Mouse (Mus musculus): ENCODE data around the gene Cldn22.
"Not testable (repeated sequence)": the region's sequence is repeated elsewhere in the genome, so short reads cannot be mapped to it uniquely, and the experiment has no call there.

The Cldn22 gene

DNA sequence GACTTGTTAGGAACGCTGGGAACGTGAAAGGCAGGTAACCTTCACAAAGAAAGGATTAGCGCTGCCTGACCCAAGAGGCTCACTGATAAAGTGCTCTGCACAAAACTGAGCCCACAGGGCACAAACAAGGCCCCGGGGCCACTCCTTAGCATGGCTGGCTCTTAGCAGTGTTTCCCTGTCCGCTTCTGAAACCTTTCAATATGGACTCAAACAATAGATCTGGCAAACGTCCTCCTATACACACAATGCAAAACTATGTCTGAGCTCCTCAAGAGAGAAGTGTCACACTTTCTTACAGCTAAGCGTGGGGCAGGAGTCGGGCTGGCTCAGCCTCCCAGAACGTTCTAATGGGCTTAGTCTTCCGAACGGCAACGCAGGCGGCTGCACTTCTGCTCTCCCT is at the start of gene Cldn22:
Gene Cldn22, plus strand, starts transcription at position 301 of the 400 bp plus-strand sequence.
- DNase-seq, result no peak

DNA sequence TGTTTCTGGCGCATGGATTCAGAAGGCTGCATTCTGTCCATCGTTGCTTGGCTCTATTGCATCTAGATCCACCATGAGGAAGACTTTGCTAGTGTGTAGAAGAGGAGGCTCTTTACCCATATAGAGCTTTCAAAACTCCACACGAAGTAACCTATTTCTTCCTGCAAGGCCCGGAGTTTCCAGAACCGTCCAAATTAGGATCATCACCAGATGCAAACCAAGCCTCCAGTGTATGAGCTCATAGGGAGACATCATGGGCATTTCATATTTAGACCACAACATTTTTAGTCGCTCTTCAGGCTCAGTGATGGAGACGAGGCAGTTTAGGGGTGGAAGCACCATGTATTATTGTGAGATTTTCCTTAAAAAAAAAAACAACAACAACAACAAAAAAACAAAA is 46.9 kb upstream of the Cldn22 start:
- no peak for DNase-seq

DNA sequence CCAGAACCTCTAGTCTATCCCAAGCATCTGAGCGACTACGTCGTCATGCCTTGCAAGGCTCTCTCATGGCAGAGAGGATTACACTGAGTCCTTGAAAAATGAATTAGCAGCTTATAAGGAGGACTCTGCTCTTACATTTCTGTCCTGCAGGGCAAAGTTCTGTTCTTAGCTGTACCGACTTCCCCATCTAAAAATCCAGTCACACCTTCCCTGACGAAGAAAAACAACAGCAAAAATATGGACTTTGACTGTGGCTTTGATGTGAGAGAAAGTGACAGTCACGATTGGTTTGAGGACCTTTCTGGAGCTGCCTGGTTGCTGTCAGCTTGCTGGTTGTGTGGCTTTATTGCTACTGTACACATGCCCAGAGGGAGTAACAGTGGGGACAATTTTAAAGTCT is 44.7 kb upstream of the Cldn22 start:
- DNase-seq, result no peak

DNA sequence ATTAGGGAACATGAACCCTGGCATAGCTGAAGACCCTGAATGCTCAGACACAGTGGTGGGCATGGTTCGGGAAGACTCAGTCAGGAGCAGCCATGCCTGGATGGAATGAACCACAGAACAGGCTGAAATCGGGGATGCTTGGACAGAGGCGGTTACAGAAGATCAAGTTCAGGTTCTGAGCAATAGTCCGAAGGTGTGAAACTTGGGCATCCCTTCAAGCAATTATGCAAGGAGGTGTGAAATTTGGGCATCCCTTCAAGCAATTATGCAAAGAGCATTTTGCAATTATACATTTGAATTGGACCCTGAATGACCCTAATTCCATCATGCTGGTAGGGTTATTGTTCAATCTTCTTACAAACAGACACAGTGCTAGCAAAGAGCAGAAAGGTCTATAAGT is 42.4 kb upstream of the Cldn22 start:
- no peak for DNase-seq

DNA sequence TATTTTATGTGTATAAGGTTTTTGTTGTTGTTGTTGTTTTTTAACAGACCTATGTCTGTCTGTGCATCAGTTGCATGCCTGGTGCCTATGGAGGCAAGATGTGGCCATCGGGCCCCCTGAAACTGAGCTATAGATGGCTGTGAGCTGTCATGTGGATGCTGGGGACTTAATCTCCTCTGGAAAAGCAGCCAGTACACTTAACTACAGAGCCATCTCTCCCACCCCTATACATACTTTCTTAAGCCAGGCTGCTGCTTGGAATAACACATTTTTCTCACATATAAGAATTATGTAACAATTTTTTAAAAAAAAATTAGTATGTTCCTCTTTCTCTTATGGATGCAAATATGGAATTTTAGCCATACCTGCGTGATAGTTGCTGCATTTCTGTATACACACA is 40.7 kb upstream of the Cldn22 start:
- no peak for DNase-seq

DNA sequence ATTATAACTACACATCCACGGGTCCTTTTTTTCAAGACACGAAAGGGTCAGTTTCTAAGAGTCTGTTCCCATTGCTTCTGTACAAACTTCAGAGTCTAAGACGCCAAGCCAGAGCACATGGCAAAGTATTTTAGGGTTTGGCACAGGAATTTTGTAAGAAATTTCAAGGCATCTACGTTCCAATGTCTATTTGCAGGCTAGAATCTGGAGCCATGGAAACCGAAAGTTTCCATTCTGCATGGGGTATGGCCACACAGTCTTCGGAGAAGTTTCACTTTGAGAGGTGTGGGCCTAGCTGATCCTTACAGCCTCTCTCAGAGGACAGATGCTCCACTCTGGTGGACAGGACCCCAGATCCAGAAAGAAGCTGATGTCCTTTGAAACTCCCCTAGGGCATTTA is 40.3 kb upstream of the Cldn22 start:
- no peak for DNase-seq

DNA sequence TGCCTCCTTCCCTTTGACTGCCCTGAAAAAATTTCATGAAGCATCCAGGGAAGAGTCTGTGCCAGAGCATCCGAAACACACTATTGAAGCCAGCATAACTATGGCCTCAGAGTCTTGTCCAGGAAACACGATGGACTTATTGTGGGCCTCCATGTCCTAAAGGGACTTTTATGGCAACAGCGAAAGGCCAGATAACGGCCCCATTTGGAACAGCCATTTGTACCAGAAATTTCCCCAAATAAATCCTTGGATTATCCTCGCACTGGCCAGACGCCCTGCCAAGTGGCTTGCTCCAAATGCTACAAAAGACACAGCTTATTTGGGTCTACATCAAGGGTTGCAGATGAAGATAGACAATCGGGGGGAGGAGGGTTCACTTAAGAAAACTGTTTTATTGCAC is 39.8 kb upstream of the Cldn22 start:
- DNase-seq, result no peak

DNA sequence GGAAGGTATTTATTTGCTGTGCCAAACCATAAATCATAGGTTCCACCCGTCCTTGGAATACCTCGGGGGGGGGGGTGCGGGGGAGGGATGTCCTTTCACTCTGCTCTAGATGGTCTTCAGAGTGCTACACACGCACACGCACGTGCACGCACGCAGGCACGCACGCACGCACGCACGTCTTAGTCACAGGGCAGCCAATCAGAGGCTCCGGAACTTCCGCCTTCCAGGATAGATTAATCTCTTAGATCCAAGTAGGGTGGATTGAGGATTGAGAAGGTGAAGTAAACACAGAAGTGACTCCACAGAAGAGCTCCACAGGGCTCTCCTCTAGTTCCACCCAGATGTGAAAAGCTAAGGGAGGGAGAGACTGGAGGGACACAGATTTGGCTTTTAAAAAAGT is 38.0 kb upstream of the Cldn22 start:
- DNase-seq, result no peak

DNA sequence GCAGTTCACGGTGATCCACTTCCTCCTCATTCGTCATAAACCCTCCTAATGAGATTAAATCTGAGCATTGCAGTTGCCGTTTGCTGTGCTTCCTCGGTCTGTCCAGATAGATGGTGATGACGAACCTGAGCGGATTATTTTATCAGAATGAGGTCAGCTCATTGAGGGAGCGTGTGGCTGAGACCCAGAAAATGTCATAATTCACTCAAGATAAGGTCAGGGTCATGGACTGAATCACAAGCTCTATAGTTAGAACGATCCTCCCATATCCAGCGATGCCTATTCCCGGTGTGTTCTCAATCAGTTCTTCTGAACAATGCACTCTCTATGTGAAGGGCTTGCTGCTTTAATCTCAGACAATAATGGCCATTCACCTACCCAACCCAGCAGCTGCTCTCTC is 36.6 kb upstream of the Cldn22 start:
- no peak for DNase-seq

DNA sequence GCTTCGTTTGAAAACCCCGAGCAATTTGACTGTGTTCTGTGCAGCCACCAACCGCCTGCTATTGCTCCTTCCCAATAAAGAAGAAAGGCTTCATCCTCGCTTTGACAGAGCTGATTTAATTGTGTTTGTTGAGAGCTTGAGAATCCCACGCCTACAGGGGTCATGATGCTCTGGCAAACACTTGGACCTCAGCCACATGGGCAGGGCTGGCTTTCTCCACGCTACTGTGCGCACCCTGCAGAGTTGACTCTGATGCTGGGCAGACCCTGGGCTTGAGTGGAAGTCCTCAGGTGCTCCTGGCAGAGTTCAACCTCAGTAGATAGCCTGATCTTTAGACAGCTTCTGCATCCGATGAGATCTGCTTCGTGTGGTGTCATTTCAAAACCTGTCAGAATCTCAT is 32.3 kb upstream of the Cldn22 start:
- no peak for DNase-seq

DNA sequence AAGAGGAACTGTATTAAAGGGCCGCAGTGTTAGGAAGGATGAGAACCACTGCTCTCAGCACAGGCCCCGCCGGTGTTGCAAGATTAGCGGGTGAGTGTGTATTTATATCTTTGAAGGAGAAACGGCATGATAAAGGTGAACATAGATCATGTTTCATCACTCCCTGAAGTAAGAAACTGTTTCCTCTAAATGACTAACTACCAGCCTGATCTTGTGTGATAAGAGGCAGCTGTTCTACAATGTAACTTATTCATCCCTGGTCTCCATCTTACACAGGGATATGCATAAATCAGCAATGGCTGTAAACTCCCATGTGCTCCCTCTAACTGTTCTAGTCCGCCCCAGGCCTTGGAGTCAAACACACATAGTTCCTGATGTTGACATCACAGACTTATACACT is 24.8 kb upstream of the Cldn22 start:
- no peak for DNase-seq

DNA sequence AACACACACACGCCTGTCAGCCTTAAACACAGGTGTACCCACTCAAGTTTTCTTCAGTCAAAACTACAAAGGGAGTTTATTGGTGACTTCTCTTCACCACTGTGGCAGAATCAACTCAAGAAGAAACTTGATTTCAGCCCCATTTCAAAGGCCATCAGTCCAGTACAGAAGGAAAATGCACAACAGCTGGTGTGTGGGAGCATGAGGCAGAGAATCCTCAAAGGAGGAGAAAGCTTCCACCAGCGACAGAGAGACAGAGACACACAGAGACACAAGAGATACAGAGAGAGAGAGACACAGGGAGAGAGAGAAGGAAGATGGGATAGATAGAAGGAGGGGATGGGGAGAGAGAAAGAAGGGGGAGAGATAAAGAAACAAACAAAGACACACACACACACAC is 21.9 kb upstream of the Cldn22 start:
- no peak for DNase-seq

DNA sequence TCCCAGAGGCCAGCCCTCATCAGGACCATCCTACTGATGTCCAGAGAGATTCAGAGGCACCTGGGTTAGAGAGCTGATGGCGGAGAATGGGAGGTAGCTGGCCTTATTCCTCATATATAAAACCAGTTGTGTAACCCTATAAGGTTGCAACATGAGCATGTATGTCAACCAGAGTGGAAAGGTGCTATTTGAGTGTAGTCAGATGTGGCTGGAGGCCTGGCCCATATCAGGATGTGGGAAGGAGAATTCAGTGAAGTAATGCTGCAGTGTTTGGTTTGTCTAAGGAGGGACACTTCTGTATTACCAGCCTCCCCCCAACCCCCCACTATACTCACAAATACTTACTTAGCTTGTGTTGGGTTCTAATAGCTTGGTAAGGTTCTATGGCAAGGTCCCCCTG is 20.0 kb upstream of the Cldn22 start:
- no peak for DNase-seq

DNA sequence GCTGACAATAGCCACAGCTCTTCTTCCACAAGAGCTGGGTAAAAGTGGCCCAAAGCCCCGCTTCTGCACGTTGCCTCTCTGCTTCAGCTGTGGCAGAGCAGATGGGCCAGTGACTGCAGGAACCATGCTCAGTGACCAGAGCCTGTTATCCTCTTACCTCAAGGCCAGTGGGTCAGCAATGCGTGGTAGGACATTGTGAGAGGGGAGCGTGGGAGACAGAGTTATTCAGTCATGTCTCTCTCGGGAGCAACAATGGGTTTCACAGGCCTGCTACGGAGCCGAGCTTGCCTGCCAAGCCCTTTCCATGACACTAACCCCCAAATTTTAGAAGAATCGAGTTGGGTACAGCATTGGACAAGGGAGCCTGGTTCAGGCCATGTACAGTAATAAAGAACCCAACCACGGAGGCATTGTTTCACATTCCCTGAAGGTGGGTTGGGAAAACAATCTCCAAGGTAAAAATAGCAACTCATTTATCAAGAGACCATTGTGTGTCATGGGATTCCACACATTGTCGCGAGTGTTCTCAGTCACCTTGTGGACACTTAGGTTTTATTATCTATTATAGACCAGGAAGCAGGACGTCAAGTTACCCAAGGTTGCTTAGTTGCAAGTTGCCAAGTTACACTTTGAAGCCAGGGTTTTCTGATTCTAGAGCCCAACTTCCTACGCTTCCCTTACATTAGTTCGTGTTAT is 14.2 kb upstream of the Cldn22 start:
- no peak for DNase-seq

DNA sequence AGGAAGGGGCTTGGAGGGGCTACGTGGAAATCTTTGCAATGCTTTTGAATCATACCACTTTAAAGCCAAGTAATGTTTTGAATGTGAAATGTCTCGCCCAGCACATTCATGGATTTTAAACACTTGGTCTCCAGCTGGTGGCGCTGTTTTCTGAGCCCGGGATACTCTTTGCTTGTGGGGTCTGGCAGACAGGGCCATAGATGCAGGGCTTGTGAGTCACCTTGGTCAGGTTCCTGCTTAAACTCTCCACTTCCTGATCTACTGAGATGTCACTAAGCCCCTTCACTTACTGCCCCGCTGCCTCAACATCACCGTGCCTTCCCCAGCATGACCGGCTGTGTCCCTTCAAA is 13.6 kb upstream of the Cldn22 start:
- DNase-seq, result no peak

DNA sequence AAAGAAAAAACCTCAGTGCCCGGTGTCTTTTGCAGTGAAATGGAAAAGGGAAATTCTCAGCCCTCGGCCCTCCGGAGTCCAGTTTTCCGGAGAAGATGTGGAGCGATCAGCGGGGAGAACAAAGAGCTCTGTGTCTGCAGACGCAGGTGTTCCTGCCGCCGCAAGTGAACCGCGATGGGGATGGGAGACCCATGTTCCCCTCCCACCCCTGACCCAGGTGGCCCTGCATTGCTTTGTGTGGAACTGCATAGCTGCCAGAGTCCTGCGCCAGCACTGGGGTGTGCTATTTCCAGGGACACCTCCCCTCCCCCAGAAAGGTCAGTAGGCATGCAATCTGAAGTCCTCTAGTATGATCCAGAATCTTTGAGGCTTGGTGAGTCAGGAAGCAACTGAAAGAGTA is 13.1 kb upstream of the Cldn22 start:
- DNase-seq, result no peak

DNA sequence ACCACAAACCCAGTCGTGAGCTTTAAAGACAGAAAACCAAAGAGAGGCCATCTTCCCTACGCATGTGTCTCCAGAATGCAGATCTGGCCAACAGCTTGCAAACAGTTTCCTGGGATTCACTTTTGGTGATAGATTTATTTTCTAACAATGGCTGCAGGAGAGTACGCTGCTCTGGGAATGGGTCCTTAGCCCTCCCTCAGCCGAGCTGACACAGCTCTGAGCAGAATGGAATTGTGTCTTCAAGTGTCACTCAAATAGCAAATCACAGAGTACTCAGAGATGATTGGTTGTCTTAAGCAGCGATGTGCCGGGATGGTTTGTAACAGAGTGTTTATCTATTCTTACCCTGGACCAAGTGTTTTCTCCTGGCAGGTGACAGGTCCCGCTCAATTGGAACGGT is 5.2 kb upstream of the Cldn22 start:
- no peak for DNase-seq

DNA sequence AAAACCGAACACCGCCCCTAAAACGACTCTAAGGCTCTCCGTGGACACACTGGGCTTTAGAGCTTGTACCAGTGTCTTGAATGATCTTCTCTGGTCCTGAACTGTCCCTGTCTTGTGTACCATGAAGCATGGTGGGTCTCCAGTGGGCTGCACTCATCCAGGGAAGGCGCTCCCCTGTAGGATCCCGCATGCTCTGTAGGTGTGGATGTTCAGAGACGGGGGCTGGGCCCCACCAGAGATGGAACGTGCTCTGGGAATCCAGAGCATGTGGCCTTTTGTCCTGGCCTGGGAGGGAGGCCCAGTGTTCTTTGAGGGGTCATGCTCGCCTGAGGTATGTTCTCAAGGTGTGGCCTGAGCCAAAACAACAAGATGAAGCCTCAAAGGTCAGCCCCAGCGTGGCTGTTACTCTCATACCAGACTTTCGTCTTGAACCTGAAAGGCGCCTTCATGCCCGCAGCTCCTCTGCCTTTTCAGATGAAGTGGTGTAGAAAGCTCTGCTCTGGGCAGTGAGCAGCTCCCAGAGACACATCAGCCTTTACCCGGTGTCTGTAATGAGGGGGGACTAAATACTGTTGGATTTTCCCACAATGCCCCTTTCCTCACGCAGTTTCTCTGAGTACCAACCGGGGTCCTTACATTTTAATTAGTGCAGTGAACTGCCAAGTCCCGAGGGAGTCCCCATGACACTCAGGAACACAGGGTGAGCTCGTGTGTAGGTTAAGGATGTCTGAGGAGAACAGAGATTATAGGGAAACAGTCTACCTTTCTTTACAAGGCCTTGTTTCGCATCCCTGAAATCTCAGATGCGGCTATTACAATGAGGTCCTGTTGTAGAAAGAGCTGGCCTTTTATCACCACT is 3.1 kb upstream of the Cldn22 start:
- no peak for DNase-seq

DNA sequence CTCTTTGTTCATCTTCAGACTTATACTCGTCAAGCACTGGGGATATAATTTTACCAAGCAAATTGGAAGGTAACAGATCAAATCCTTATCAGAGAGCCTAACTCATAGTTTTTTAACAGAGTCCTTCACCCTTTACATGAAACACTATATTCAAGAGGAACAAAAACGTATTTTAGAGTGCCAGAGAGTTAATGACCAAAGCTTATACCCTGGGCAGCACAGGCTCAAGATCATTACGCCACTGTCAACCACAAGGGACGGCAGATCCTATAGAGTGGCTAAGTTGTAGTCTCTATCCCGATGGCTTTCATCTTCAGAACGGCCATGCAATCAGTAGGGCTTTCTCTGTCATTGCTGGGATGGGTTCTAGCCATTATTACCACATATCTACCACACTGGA is 2.4 kb upstream of the Cldn22 start, which contains the start of gene Cldn24:
Gene Cldn24, plus strand, starts transcription at position 301 of the 400 bp plus-strand sequence.
- DNase-seq, result no peak

DNA sequence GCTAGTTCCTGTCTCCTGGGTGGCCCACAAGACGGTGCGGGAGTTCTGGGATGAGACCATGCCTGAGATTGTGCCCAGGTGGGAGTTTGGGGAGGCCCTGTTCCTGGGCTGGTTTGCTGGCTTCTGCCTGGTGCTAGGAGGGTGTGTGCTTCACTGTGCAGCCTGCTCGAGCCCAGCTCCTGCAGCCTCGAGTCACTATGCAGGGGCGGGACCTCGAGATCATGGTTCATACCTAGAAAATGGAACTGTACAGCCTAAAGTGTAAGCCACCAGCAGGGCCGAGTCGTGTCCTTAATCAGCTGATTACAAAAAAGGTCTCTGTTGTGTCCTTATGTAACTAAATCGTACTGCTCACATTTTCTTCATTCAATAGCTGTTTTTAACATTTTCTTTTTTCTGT is 1.7 kb upstream of the Cldn22 start:
- DNase-seq, result not testable (repeated sequence)

DNA sequence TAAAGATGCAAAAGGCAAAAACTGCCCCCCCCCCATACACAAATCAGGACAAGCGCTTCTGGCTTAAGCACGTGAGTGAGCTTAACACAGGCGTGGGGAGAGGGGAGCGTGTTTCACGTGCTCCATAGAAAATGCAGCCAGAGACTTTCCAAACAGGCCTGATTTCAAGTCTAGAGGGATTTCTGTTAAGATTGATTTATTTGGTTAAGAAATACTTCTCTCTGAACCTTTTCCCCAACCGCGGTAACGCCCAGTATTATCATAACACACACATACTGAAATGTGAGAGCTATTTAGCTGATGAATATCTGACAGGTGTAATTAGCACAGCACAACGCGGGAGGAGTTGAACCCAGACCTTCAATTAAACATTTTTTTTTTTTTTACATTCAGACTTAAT is 505 bp upstream of the Cldn22 start:
- no peak for DNase-seq

DNA sequence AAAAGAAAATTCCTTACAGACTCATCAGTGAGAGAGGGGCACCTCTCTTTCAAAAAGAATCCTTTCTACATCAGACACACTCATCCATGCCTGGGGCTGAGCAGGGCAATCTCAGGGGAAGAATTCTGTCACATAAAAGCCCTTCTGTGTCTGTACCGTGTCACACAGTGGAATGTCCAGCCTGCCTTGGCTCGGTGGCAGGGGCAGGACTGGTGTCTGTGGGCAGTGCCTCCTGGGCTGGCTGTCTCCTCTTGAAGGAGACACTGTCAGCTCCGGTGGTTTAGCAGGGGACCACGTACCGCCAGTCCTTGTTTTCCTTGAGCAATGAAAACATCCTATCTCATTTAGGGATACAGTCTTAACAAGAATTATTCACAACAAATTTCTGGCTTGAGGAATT is 1.3 kb downstream of the Cldn22 start:
- DNase-seq, result no peak

DNA sequence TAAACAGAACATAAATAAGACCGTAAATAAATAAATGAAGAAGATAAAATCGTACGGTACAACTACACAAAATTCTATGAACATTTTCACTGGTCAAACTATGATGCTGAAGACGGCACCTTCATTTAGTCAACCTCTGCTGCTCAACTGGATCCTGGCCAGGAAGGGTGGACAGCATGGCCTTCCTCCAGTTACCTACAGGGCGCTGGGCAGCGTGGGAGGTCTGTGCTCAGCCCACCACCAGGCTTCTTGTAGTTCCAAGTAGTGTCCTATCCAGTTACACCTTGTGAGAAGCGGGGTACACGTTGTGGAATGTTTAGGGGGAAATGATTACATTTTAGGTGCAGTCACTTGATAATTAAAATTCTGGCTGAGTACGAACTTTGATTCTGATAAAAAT is 2.6 kb downstream of the Cldn22 start:
- no peak for DNase-seq

DNA sequence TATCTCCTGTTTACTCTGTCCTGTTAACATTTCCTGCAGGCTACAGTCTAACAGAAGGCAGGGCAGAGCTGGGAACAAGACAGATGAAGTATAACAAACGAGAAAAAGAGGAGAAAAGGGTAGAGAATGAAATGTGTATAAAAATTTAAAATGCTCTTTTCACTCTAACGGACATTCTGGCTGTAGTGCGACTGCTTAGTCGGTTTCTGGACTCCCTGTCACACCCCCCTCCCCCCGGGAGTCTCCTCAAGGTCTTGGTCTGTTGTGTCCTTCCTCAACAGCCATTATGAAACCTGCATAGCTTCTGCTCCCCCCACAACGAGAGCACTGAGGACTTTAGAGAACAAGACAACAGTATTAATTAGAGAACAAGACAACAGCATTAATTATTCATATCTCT is 8.3 kb downstream of the Cldn22 start:
- DNase-seq, result no peak

DNA sequence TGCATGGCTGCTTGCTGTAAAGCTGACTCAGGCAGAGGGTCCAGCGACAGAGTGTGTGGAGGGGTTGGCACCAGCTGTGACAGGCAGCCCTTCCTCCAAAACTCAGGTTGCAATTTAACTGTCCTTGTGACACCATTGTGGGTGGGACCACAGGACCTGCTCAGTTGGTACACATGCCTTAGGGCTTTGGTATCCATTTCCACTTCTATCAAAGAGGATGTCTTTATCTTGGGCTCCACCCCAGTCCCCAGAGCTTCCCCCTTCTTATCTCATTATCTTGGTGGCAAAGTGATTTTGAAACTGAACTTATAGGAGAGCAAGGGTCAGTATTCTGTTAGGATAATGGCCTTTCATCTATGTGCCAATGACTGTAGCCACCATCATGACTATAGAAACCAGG is 9.7 kb downstream of the Cldn22 start:
- DNase-seq, result no peak
